Mouse (Mus musculus): ENCODE data around the gene Cmss1. TPM values are rescaled to one million over a fixed set of nuclear protein-coding genes. Genes with fewer than 3 reads are reported as not detected.
"Not testable (repeated sequence)": the region's sequence is repeated elsewhere in the genome, so short reads cannot be mapped to it uniquely, and the experiment has no call there.

Cmss1 gene
- polyA plus RNA-seq, 1 experiment from 2014 or later, result 26.5 TPM

DNA sequence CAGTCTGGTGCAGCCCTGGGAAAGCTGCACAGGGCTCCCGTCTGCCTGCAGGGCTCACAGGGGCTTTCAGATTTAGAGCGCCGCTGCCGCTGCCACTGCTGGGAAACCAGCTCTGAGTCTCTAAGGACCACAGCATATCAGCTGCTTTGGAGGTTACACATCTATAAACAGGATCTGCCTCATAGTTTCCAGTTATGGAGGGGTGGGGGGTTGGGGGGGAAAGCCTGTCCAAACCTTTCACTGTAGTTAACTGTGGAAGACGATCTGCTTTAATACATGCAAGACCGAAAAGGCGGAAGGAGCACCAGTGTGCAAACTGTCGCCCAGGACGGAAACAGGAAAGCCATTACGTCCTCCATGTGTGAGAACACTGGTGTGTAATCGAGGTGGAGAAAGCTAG, 213.5 kb downstream of the Cmss1 start:
- 53% methylated on average over 11 of the region's 11 CpGs for WGBS
- H3K27ac ChIP-seq (replicated peaks), result peak overlapping the region; percentile 81
- H3K9me3 ChIP-seq (ENCODE audit: control insufficient read depth, low read length), result no peaks in the 10 kb centered on the region
- peak; percentile 19 for DNase-seq (ENCODE audit: low spot score)
- H3K36me3 ChIP-seq (ENCODE audit: control insufficient read depth, insufficient read depth, low read length), result no peaks in the 10 kb centered on the region
- no peak for ATAC-seq (ENCODE audit: low FRiP score, low TSS enrichment)
- no peaks in the 10 kb centered on the region for H3K27me3 ChIP-seq (ENCODE audit: control insufficient read depth, insufficient read depth, low read length)
- TF ChIP-seq EP300 (optimal IDR thresholded peaks at IDR 0.05), result no peak
- H3K4me1 ChIP-seq (replicated peaks; ENCODE audit: control insufficient read depth, insufficient read depth), result no peaks in the 10 kb centered on the region
- H3K9ac ChIP-seq (ENCODE audit: low read length), result no peak overlapping the region
- H3K4me3 ChIP-seq (ENCODE audit: low read depth, low read length), result no peak overlapping the region
- peak overlapping the region; percentile 1; the same call in 1 of the 2 replicates for H3K4me2 ChIP-seq (replicated peaks; ENCODE audit: low read depth)

DNA sequence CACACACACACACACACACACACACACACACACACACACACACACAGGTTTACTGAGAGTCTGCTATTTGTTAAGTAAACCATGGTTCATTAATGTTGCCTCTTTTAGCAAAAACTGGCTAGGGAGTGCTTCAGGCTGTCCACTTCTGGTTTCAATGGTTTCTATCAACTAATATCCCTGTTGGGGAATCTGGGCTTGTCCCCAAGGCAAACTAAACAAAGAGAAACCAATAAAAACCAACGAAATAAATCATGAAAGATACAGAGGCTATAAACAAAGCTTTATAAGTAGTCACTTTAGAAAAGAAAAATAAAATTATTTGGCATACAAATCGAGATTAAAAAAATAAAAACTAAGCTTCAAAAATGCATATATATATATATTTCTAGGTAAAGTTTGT, 214.2 kb downstream of the Cmss1 start:
- Histone ChIP-seq H3K4me3 (ENCODE audit: low read depth, low read length) (no peak overlapping the region), H3K4me1 (replicated peaks; ENCODE audit: control insufficient read depth, insufficient read depth) (no peaks in the 10 kb centered on the region), H3K9me3 (ENCODE audit: control insufficient read depth, low read length) (no peaks in the 10 kb centered on the region), H3K36me3 (ENCODE audit: control insufficient read depth, insufficient read depth, low read length) (no peaks in the 10 kb centered on the region), H3K27ac (replicated peaks) (no peak overlapping the region; the same call in 1 of the 2 replicates), H3K27me3 (ENCODE audit: control insufficient read depth, insufficient read depth, low read length) (no peaks in the 10 kb centered on the region), H3K4me2 (replicated peaks; ENCODE audit: low read depth) (no peak overlapping the region), H3K9ac (ENCODE audit: low read length) (no peak overlapping the region)
- no peak for ATAC-seq (ENCODE audit: low FRiP score, low TSS enrichment)
- WGBS, result 53% methylated on average over 2 of the region's 2 CpGs
- DNase-seq (ENCODE audit: low spot score), result no peak
- TF ChIP-seq EP300 (optimal IDR thresholded peaks at IDR 0.05) (no peak), CTCF (IDR thresholded peaks at IDR 0.05; ENCODE audit: low read depth) (no peak)

DNA sequence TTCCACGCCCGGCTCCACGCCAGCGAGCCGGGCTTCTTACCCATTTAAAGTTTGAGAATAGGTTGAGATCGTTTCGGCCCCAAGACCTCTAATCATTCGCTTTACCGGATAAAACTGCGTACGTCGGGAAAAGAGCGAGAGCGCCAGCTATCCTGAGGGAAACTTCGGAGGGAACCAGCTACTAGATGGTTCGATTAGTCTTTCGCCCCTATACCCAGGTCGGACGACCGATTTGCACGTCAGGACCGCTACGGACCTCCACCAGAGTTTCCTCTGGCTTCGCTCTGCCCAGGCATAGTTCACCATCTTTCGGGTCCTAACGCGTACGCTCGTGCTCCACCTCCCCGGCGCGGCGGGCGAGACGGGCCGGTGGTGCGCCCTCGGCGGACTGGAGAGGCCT, 215.5 kb downstream of the Cmss1 start:
- ATAC-seq (ENCODE audit: low FRiP score, low TSS enrichment); H3K9me3 ChIP-seq (ENCODE audit: control insufficient read depth, low read length); H3K4me3 ChIP-seq (ENCODE audit: low read depth, low read length); H3K27ac ChIP-seq (replicated peaks); DNase-seq (ENCODE audit: low spot score); H3K4me2 ChIP-seq (replicated peaks; ENCODE audit: low read depth); H3K9ac ChIP-seq (ENCODE audit: low read length); H3K4me1 ChIP-seq (replicated peaks; ENCODE audit: control insufficient read depth, insufficient read depth); H3K27me3 ChIP-seq (ENCODE audit: control insufficient read depth, insufficient read depth, low read length); H3K36me3 ChIP-seq (ENCODE audit: control insufficient read depth, insufficient read depth, low read length): not testable (repeated sequence)
- WGBS, result 31% methylated on average over 22 of the region's 39 CpGs

DNA sequence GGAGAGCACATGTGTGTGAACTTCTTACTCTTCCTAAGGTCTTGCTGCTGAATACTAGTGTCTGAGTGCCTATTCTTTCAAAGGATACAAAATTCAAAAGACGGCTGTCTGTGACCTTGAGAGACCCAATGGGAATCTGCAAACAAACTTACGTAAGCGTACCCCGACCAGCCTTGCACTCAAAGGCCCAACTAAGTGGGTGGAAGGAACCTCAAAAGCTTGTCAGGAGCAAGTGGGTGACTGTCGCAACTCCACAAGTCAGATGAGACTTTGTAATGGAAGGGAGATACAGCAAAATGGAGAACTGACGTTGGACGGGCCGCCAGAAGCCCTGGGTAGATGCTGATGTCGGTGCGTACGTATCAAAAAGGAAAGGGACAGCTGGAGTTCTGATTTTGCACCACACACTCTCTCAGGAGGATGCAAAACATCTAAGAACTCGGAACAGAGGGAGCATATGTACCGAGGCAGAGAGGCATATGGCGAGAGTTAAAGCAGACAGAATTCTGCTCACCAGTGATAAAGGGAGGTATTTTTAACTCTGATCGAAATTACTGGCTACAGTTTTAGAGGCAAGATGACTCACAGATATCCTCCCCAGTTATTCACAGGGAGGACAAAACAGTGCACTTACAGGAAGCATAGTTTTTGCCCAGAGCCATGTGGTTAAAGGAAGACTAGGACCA, 217.0 kb downstream of the Cmss1 start:
- Histone ChIP-seq H3K9me3 (ENCODE audit: control insufficient read depth, low read length) (no peaks in the 10 kb centered on the region), H3K36me3 (ENCODE audit: control insufficient read depth, insufficient read depth, low read length) (no peaks in the 10 kb centered on the region), H3K4me2 (replicated peaks; ENCODE audit: low read depth) (no peak overlapping the region), H3K4me3 (ENCODE audit: low read depth, low read length) (no peak overlapping the region), H3K27ac (replicated peaks) (no peak overlapping the region), H3K27me3 (ENCODE audit: control insufficient read depth, insufficient read depth, low read length) (no peaks in the 10 kb centered on the region), H3K9ac (ENCODE audit: low read length) (no peak overlapping the region), H3K4me1 (replicated peaks; ENCODE audit: control insufficient read depth, insufficient read depth) (no peaks in the 10 kb centered on the region)
- ATAC-seq (ENCODE audit: low FRiP score, low TSS enrichment) (no peak), DNase-seq (ENCODE audit: low spot score) (no peak)
- TF ChIP-seq CTCF (IDR thresholded peaks at IDR 0.05; ENCODE audit: low read depth) (no peak), EP300 (optimal IDR thresholded peaks at IDR 0.05) (no peak)
- WGBS, result 84% methylated on average over 15 of the region's 15 CpGs

DNA sequence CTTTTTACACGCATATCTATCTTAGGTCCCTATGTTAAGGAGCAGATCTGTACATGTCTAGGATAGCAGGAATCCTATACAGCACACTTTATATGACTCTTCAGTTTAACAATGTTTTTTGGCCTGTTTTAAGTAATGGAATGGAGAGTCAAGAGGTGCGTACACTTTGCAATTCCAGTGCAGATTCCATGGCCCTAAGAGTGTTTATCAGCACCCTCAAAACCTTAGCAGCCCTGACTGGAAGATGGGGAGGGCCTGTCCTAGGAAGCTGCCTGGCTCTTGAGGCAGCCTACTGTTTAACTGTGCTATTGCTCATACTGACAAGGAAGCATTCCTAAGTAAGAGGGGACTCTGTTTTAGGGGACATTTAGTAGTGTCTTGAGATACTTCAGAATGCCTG, 222.4 kb downstream of the Cmss1 start:
- Histone ChIP-seq H3K27ac (replicated peaks) (no peak overlapping the region), H3K4me2 (replicated peaks; ENCODE audit: low read depth) (no peak overlapping the region), H3K4me1 (replicated peaks; ENCODE audit: control insufficient read depth, insufficient read depth) (no peaks in the 10 kb centered on the region), H3K4me3 (ENCODE audit: low read depth, low read length) (no peak overlapping the region), H3K27me3 (ENCODE audit: control insufficient read depth, insufficient read depth, low read length) (no peaks in the 10 kb centered on the region), H3K9me3 (ENCODE audit: control insufficient read depth, low read length) (no peaks in the 10 kb centered on the region), H3K9ac (ENCODE audit: low read length) (no peak overlapping the region), H3K36me3 (ENCODE audit: control insufficient read depth, insufficient read depth, low read length) (no peaks in the 10 kb centered on the region)
- no peak for ATAC-seq (ENCODE audit: low FRiP score, low TSS enrichment)
- 83% methylated on average over 2 of the region's 2 CpGs for WGBS
- DNase-seq (ENCODE audit: low spot score), result no peak
- TF ChIP-seq EP300 (optimal IDR thresholded peaks at IDR 0.05), result no peak
- no peak for TF ChIP-seq CTCF (IDR thresholded peaks at IDR 0.05; ENCODE audit: low read depth)

DNA sequence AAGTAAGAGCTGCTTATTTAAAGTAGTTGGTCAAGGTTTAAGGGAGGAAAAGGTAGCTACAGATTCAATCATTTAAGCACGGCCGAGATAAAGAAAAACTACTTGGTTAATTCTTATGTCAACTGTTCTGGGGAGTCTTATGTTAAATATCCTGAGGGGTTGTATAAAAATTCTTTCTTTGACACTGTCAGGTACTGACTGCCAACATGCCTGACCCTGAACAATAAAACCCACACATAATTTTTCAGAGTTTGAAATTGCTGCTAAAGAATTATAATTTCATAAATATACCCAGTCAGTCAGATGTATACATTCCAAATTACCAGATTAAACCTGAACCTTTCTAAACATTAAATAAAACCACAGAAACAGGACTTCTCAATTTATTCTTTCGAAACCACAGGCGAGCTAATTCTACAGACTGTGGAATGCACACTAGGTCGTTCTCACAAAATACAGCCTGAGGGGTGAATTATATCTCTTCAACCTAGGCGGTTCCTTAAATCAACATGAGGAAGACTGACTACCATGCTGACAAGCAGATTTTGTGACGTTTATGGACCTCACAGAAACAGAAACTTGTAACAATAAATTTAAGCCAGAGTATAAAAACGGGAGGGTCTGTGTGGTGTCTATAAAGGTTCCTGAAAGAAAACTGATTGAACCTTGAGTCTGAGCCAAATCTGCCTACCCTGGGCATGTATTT, 223.2 kb downstream of the Cmss1 start:
- TF ChIP-seq CTCF (IDR thresholded peaks at IDR 0.05; ENCODE audit: low read depth), result no peak
- no peak for TF ChIP-seq EP300 (optimal IDR thresholded peaks at IDR 0.05)
- Histone ChIP-seq H3K4me1 (replicated peaks; ENCODE audit: control insufficient read depth, insufficient read depth) (no peaks in the 10 kb centered on the region), H3K27me3 (ENCODE audit: control insufficient read depth, insufficient read depth, low read length) (no peaks in the 10 kb centered on the region), H3K4me3 (ENCODE audit: low read depth, low read length) (no peak overlapping the region), H3K27ac (replicated peaks) (no peak overlapping the region), H3K4me2 (replicated peaks; ENCODE audit: low read depth) (no peak overlapping the region), H3K9ac (ENCODE audit: low read length) (no peak overlapping the region), H3K9me3 (ENCODE audit: control insufficient read depth, low read length) (no peaks in the 10 kb centered on the region), H3K36me3 (ENCODE audit: control insufficient read depth, insufficient read depth, low read length) (no peaks in the 10 kb centered on the region)
- no peak for ATAC-seq (ENCODE audit: low FRiP score, low TSS enrichment)
- no peak for DNase-seq (ENCODE audit: low spot score)
- WGBS, result 29% methylated on average over 8 of the region's 8 CpGs

Measured in stomach, postnatal 0 days (tissue).